In genomic region chr1:165432883-165433282, GRCm38 (mm10) we compare ENCODE assay signal across 25 mouse cellular contexts. TPM values are rescaled to one million over a fixed set of nuclear protein-coding genes. Genes with fewer than 3 reads are reported as not detected.
DNase-seq lines count a peak whose midpoint lies in the region; TF ChIP-seq lines count a peak whose summit lies in the region.
"Had no signal": no experiment of that assay in that cellular context is flagged by ENCODE, and none has a peak within 500 bp of the region (broad histone marks: within the 10 kb centered on the region; RNA-seq: fewer than 3 reads in every experiment).

No protein-coding gene starts in this region.

- peaks cover 6% of the 10 kb centered on the region for H3K4me1 ChIP-seq in embryonic fibroblast, embryonic 13.5 days (ENCODE audit: control insufficient read depth, insufficient read depth, low read length)
- H3K4me1 ChIP-seq: embryonic facial prominence, embryonic 12.5 days; heart, embryonic 13.5 days; liver, embryonic 12.5 days; midbrain, embryonic 12.5 days; neural tube, embryonic 15.5 days; stomach, embryonic 15.5 days had no signal

- peak; percentile 33 for DNase-seq in gastrocnemius, adult 18-20 months (ENCODE audit: low spot score)
- no peak for DNase-seq in gastrocnemius, postnatal 10 days
- peak; percentile 91 for DNase-seq in 3T3-L1 (ENCODE audit: low read depth, low spot score)
- peak; percentile 87 for DNase-seq in NIH3T3 (ENCODE audit: low read depth)
- DNase-seq in ovary, adult 18-20 months (ENCODE audit: low spot score) = no peak
- DNase-seq in right cerebral cortex, adult 2 months (ENCODE audit: low spot score in 2 of 2) = no peak
- no peak for DNase-seq in gastrocnemius, postnatal 14 days
- DNase-seq: cerebellum, adult 2 months; forebrain, postnatal 0 days; heart, postnatal 36 days; kidney, adult 11 months; right cerebral cortex, adult 18-20 months had no signal

- peak overlapping the region; percentile 58 for H3K27ac ChIP-seq in embryonic fibroblast, embryonic 13.5 days (ENCODE audit: insufficient read depth, low read length)
- H3K27ac ChIP-seq: embryonic facial prominence, embryonic 12.5 days; heart, embryonic 13.5 days; kidney, postnatal 0 days; left cerebral cortex, adult 2 months; liver, embryonic 12.5 days; midbrain, embryonic 12.5 days; neural tube, embryonic 15.5 days; stomach, embryonic 15.5 days had no signal

- no peak for TF ChIP-seq CTCF in embryonic fibroblast, embryonic 13.5 days (IDR thresholded peaks at IDR 0.05; ENCODE audit: borderline replicate concordance, insufficient read depth, low read length)

- no peak for TF ChIP-seq POLR2A in embryonic fibroblast, embryonic 13.5 days (IDR thresholded peaks at IDR 0.05; ENCODE audit: low read depth, low read length)

- intact Hi-C loops in gastrocnemius, postnatal 14 days (cut with DNase I; ENCODE audit: low total_unique reads) = no loop called here

- no peak overlapping the region for H3K4me3 ChIP-seq in embryonic fibroblast, embryonic 13.5 days (ENCODE audit: insufficient read depth, low read length)
- H3K4me3 ChIP-seq: embryonic facial prominence, embryonic 12.5 days; heart, embryonic 13.5 days; left cerebral cortex, adult 2 months; liver, embryonic 12.5 days; midbrain, embryonic 12.5 days; neural tube, embryonic 15.5 days; stomach, embryonic 15.5 days had no signal

RNA-seq across cellular contexts. Expression of gene Dcaf6, which starts 27.4 kb away (rescaled TPM):
- 100 to 1,000 TPM; 277 to 293 TPM for total RNA-seq in gastrocnemius, adult 18-20 months (2021)
- 100 to 1,000 TPM; 128 to 135 TPM for total RNA-seq in gastrocnemius, postnatal 10 days (2021)
- 36.3 and 43.2 TPM in 2 replicates for polyA plus RNA-seq in embryonic fibroblast, embryonic 13.5 days (2011; ENCODE audit: insufficient read length, low read depth, missing spikeins)
- total RNA-seq in gastrocnemius, postnatal 14 days (2021) = 100 to 1,000 TPM; 138 to 160 TPM

RNA-seq across cellular contexts. Expression of gene Mpc2, which starts 27.6 kb away (rescaled TPM):
- total RNA-seq in gastrocnemius, adult 18-20 months (2021) = 100 to 1,000 TPM; 282 to 321 TPM
- 100 to 1,000 TPM; 148 to 186 TPM for total RNA-seq in gastrocnemius, postnatal 10 days (2021)
- 38.6 and 55.9 TPM in 2 replicates for polyA plus RNA-seq in embryonic fibroblast, embryonic 13.5 days (2011; ENCODE audit: insufficient read length, low read depth, missing spikeins)
- 100 to 1,000 TPM; 195 to 234 TPM for total RNA-seq in gastrocnemius, postnatal 14 days (2021)

RNA-seq across cellular contexts. Expression of gene Adcy10, which starts 52.1 kb away (rescaled TPM):
- total RNA-seq in gastrocnemius, adult 18-20 months (2021) = not detected
- under 1 TPM in 1 of 2 experiments, not detected in 1; 0.12 TPM for total RNA-seq in gastrocnemius, postnatal 10 days (2021)
- not detected in 2 replicates for polyA plus RNA-seq in embryonic fibroblast, embryonic 13.5 days (2011; ENCODE audit: insufficient read length, low read depth, missing spikeins)
- not detected for total RNA-seq in gastrocnemius, postnatal 14 days (2021)
- total RNA-seq: common myeloid progenitor, adult 5-6 weeks; forebrain, postnatal 0 days; heart, postnatal 36 days had no signal
- polyA plus RNA-seq: G1E; kidney, postnatal 0 days; limb, embryonic 11.5 days; liver, embryonic 12.5 days; lung, embryonic 16.5 days; stomach, embryonic 15.5 days had no signal

Comparison
In these comparisons a context has a peak if more than half of its experiments do, and no peak if none do; other contexts are left out.
1. DNase-seq: peak in gastrocnemius, adult 18-20 months (single experiment), 3T3-L1 (single experiment) and NIH3T3 (single experiment); none in gastrocnemius, postnatal 10 days (single experiment), ovary, adult 18-20 months (single experiment), right cerebral cortex, adult 2 months (0 of 2) and gastrocnemius, postnatal 14 days (single experiment).